Mouse (Mus musculus) thymus, postnatal 36 days (tissue): ENCODE measurements around the gene Gpr1.
"Not testable (repeated sequence)": the region's sequence is repeated elsewhere in the genome, so short reads cannot be mapped to it uniquely, and the experiment has no call there.

Experiments used
- DNase-seq, 2 experiments: peaks; one replicate each; pipeline ENCODE4 v3.0.0; 2022; ENCODE audit warnings: mixed read lengths in 2 of 2

The Gpr1 gene

GRCm38 (mm10) chr1:63214631-63215030 is 288 bp upstream of the Gpr1 start:
- DNase-seq: no peak

GRCm38 (mm10) chr1:63213478-63214270 is 669 bp downstream of the Gpr1 start:
- no peak for DNase-seq

- DNase-seq: no peak
Measured at GRCm38 (mm10) chr1:63209861-63210529, 4.3 kb downstream of the Gpr1 start.

- no peak for DNase-seq
Measured at GRCm38 (mm10) chr1:63207607-63208006, 6.7 kb downstream of the Gpr1 start.

GRCm38 (mm10) chr1:63204660-63205394 is 9.5 kb downstream of the Gpr1 start:
- no peak for DNase-seq

GRCm38 (mm10) chr1:63203950-63204659 is 10.2 kb downstream of the Gpr1 start:
- DNase-seq: no peak

GRCm38 (mm10) chr1:63203471-63203870 is 10.9 kb downstream of the Gpr1 start:
- DNase-seq: no peak

- no peak for DNase-seq
Measured at GRCm38 (mm10) chr1:63201672-63202071, 12.7 kb downstream of the Gpr1 start.

- no peak for DNase-seq
Measured at GRCm38 (mm10) chr1:63200322-63200721, 14.0 kb downstream of the Gpr1 start.

GRCm38 (mm10) chr1:63199387-63199786 is 15.0 kb downstream of the Gpr1 start:
- DNase-seq: no peak

GRCm38 (mm10) chr1:63195848-63196512 is 18.4 kb downstream of the Gpr1 start:
- DNase-seq: no peak

- no peak for DNase-seq
Measured at GRCm38 (mm10) chr1:63192306-63193065, 21.9 kb downstream of the Gpr1 start.

GRCm38 (mm10) chr1:63190851-63191250 is 23.5 kb downstream of the Gpr1 start:
- no peak for DNase-seq

- DNase-seq: no peak
Measured at GRCm38 (mm10) chr1:63188536-63188935, 25.8 kb downstream of the Gpr1 start.

- DNase-seq: not testable (repeated sequence)
Measured at GRCm38 (mm10) chr1:63185430-63185829, 28.9 kb downstream of the Gpr1 start.

GRCm38 (mm10) chr1:63182636-63183270 is 31.6 kb downstream of the Gpr1 start:
- DNase-seq: peak; percentile 21 to 41

GRCm38 (mm10) chr1:63182212-63182611 is 32.1 kb downstream of the Gpr1 start:
- no peak for DNase-seq

GRCm38 (mm10) chr1:63181480-63181879 is 32.9 kb downstream of the Gpr1 start:
- DNase-seq: no peak

GRCm38 (mm10) chr1:63181019-63181418 is 33.3 kb downstream of the Gpr1 start:
- DNase-seq: peak; percentile 90 to 91

GRCm38 (mm10) chr1:63180575-63180974 is 33.8 kb downstream of the Gpr1 start:
- not testable (repeated sequence) for DNase-seq

GRCm38 (mm10) chr1:63180122-63180521 is 34.2 kb downstream of the Gpr1 start:
- DNase-seq: no peak
